Mouse (Mus musculus) MEL (cell line): ENCODE results near the gene Akap13.

Experiments
- CTCF ChIP-seq, 3 experiments: IDR thresholded peaks in 2 of 3; conservative IDR thresholded peaks in 1 of 3; 2 replicates each; pipeline ENCODE4 v1.5.1; 2011 to 2012; ENCODE audit warnings: low read length in 3 of 3, low read depth in 2 of 3, mild to moderate bottlenecking in 2 of 3, improper control_type of control experiment in 1 of 3, inconsistent platforms in 1 of 3, mixed read lengths in 1 of 3, moderate library complexity in 1 of 3; ENCODE audit not compliant: control insufficient read depth in 1 of 3, insufficient read depth in 1 of 3, poor library complexity in 1 of 3, severe bottlenecking in 1 of 3
- GABPA ChIP-seq: IDR thresholded peaks from 2 replicates; pipeline ENCODE4 v1.6.1; 2012; ENCODE audit warnings: low read depth, mild to moderate bottlenecking, inconsistent platforms, low read length, improper control_type of control experiment, moderate library complexity
- MAX ChIP-seq: IDR thresholded peaks from 2 replicates; pipeline ENCODE4 v1.6.1; 2011; ENCODE audit warnings: low read length, improper control_type of control experiment
- MYB ChIP-seq: IDR thresholded peaks from 2 replicates; pipeline ENCODE4 v1.6.1; 2011; ENCODE audit warnings: mild to moderate bottlenecking, low read depth, low read length, improper control_type of control experiment
- POLR2A ChIP-seq, 2 experiments: IDR thresholded peaks; 2 replicates each; pipeline ENCODE4 v1.6.1; 2011 to 2012; ENCODE audit warnings: low read length in 2 of 2, mild to moderate bottlenecking in 2 of 2, control low read depth in 1 of 2, improper control_type of control experiment in 1 of 2, low read depth in 1 of 2, moderate library complexity in 1 of 2; ENCODE audit not compliant: control insufficient read depth in 1 of 2, insufficient read depth in 1 of 2, poor library complexity in 1 of 2
- RAD21 ChIP-seq: IDR thresholded peaks from 2 replicates; pipeline ENCODE4 v1.6.1; 2011; ENCODE audit warnings: mild to moderate bottlenecking, low read depth, low read length, improper control_type of control experiment
- USF2 ChIP-seq, 2 experiments: IDR thresholded peaks; 2 replicates each; pipeline ENCODE4 v1.6.1; 2011 to 2012; ENCODE audit warnings: improper control_type of control experiment in 2 of 2, low read length in 2 of 2, borderline replicate concordance in 1 of 2, inconsistent platforms in 1 of 2, low read depth in 1 of 2, mild to moderate bottlenecking in 1 of 2; ENCODE audit not compliant: insufficient read depth in 1 of 2

- TF ChIP-seq USF2 (IDR thresholded peaks at IDR 0.05; ENCODE audit: borderline replicate concordance in 1 of 2, insufficient read depth in 1 of 2, low read depth in 1 of 2, low read length in 2 of 2): no peak
- TF ChIP-seq CTCF (IDR thresholded peaks at IDR 0.05 in 2 of 3, conservative IDR thresholded peaks at IDR 0.05 in 1 of 3; ENCODE audit: control insufficient read depth in 1 of 3, insufficient read depth in 1 of 3, low read depth in 2 of 3, low read length in 3 of 3, poor library complexity in 1 of 3, severe bottlenecking in 1 of 3): no peak
- TF ChIP-seq RAD21: no peak
- TF ChIP-seq MYB: no peak
- no peak for TF ChIP-seq GABPA
- no peak for TF ChIP-seq POLR2A (IDR thresholded peaks at IDR 0.05; ENCODE audit: control insufficient read depth in 1 of 2, insufficient read depth in 1 of 2, low read depth in 1 of 2, low read length in 2 of 2, poor library complexity in 1 of 2)
- no peak for TF ChIP-seq MAX
Observed at GRCm38 (mm10) chr7:75550791-75551336, 95.5 kb downstream of the Akap13 start.
